Mouse (Mus musculus) MEL (cell line): ENCODE results near the gene Timm50.

ENCODE experiments used
- CTCF ChIP-seq, 3 experiments: IDR thresholded peaks in 2 of 3; conservative IDR thresholded peaks in 1 of 3; 2 replicates each; pipeline ENCODE4 v1.5.1; 2011 to 2012; ENCODE audit warnings: low read length in 3 of 3, low read depth in 2 of 3, mild to moderate bottlenecking in 2 of 3, improper control_type of control experiment in 1 of 3, inconsistent platforms in 1 of 3, mixed read lengths in 1 of 3, moderate library complexity in 1 of 3; ENCODE audit not compliant: control insufficient read depth in 1 of 3, insufficient read depth in 1 of 3, poor library complexity in 1 of 3, severe bottlenecking in 1 of 3
- EP300 ChIP-seq, 2 experiments: IDR thresholded peaks; 2 replicates each; pipeline ENCODE4 v1.6.1; 2011; ENCODE audit warnings: improper control_type of control experiment in 2 of 2, low read length in 2 of 2, low read depth in 1 of 2, mild to moderate bottlenecking in 1 of 2
- JUND ChIP-seq: IDR thresholded peaks from 2 replicates; pipeline ENCODE4 v1.6.1; 2011; ENCODE audit warnings: low read depth, mild to moderate bottlenecking, improper control_type of control experiment, low read length
- MYC ChIP-seq: IDR thresholded peaks from 2 replicates; pipeline ENCODE4 v1.6.1; 2011; ENCODE audit warnings: low read depth, mild to moderate bottlenecking, low read length, improper control_type of control experiment, moderate library complexity
- POLR2A ChIP-seq, 2 experiments: IDR thresholded peaks; 2 replicates each; pipeline ENCODE4 v1.6.1; 2011 to 2012; ENCODE audit warnings: low read length in 2 of 2, mild to moderate bottlenecking in 2 of 2, control low read depth in 1 of 2, improper control_type of control experiment in 1 of 2, low read depth in 1 of 2, moderate library complexity in 1 of 2; ENCODE audit not compliant: control insufficient read depth in 1 of 2, insufficient read depth in 1 of 2, poor library complexity in 1 of 2
- POLR2AphosphoS2 ChIP-seq: IDR thresholded peaks from 2 replicates; pipeline ENCODE4 v1.6.1; 2011; ENCODE audit warnings: low read length, improper control_type of control experiment
- USF2 ChIP-seq, 2 experiments: IDR thresholded peaks; 2 replicates each; pipeline ENCODE4 v1.6.1; 2011 to 2012; ENCODE audit warnings: improper control_type of control experiment in 2 of 2, low read length in 2 of 2, borderline replicate concordance in 1 of 2, inconsistent platforms in 1 of 2, low read depth in 1 of 2, mild to moderate bottlenecking in 1 of 2; ENCODE audit not compliant: insufficient read depth in 1 of 2
- ZMIZ1 ChIP-seq: IDR thresholded peaks from 2 replicates; pipeline ENCODE4 v1.6.1; 2012; ENCODE audit warnings: low read depth, mild to moderate bottlenecking, inconsistent platforms, low read length, improper control_type of control experiment, moderate library complexity

GRCm38 (mm10) chr7:28269355-28269754 is 42.5 kb downstream of the Timm50 start:
- peak in 1 of 3 experiments; percentile 18; a peak in 1 of 6 replicates for TF ChIP-seq CTCF (IDR thresholded peaks at IDR 0.05 in 2 of 3, conservative IDR thresholded peaks at IDR 0.05 in 1 of 3; ENCODE audit: control insufficient read depth in 1 of 3, insufficient read depth in 1 of 3, low read depth in 2 of 3, low read length in 3 of 3, poor library complexity in 1 of 3, severe bottlenecking in 1 of 3)
- no peak for TF ChIP-seq EP300 (IDR thresholded peaks at IDR 0.05; ENCODE audit: low read depth in 1 of 2, low read length in 2 of 2)
- TF ChIP-seq POLR2A (IDR thresholded peaks at IDR 0.05; ENCODE audit: control insufficient read depth in 1 of 2, insufficient read depth in 1 of 2, low read depth in 1 of 2, low read length in 2 of 2, poor library complexity in 1 of 2): no peak
- TF ChIP-seq POLR2AphosphoS2: no peak
- TF ChIP-seq ZMIZ1: no peak
- TF ChIP-seq JUND: no peak
- TF ChIP-seq USF2 (IDR thresholded peaks at IDR 0.05; ENCODE audit: borderline replicate concordance in 1 of 2, insufficient read depth in 1 of 2, low read depth in 1 of 2, low read length in 2 of 2): no peak
- TF ChIP-seq MYC: no peak
